Mouse (Mus musculus) thymus, postnatal 36 days (tissue): ENCODE data around the gene Ak4.

Source experiments
- DNase-seq, 2 experiments: peaks; one replicate each; pipeline ENCODE4 v3.0.0; 2022; ENCODE audit warnings: mixed read lengths in 2 of 2

Ak4 gene

GRCm38 (mm10) chr4:101515853-101516252 lies 96.8 kb downstream of the Ak4 start:
- DNase-seq: no peak
